Mouse (Mus musculus) ovary, adult 18-20 months (tissue): ENCODE measurements at regions not wholly inside any gene's neighbourhood (a gene's known extent, or its start where the extent isn't known, plus 50 kb on each side); places are given as distances from the start of the nearest gene placed in this dataset.
"Not testable (repeated sequence)": the region's sequence is repeated elsewhere in the genome, so short reads cannot be mapped to it uniquely, and the experiment has no call there.

ENCODE experiments used
- DNase-seq: peaks from one replicate; pipeline ENCODE4 v3.0.0; 2022; ENCODE audit warnings: low spot score, mixed read lengths

GRCm38 (mm10) chr4:3080385-3081125, 86.6 kb upstream of the Vmn1r2 start:
- no peak for DNase-seq

DNA sequence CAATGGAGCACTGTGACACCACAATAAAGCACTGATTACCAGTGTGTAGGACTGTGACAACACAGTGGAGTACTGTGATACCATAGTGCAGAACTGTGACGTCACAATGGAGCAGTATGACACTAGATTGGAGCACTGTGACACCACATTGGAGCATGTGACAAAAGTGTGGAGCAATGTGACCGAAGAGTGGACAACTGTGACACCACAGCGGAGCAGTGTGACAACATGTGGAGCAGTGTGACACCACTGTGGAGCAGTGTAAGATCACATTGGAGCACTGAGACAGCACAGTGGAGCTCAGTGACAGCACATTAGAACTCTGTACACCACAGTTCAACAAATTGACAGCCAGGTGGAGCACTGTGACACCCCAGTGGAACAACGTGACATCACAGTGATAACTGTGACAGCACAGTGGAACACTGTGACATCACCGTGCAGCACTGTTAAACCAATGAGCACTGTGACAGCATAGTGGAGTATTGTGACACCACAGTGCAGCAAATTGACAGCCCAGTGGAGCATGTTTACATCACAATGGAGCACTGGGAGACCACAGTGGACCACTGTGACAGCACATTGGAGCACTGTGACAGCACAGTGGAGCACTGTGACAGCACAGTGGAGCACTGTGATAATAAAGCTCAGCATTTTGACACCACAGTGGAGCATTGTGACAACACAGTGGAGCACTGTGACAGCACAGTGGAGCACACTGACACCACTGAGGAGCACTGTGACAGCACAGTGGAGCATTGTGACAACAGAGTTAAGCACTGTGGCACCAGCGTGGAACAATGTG, 85.8 kb upstream of the Vmn1r2 start:
- DNase-seq = no peak

DNA sequence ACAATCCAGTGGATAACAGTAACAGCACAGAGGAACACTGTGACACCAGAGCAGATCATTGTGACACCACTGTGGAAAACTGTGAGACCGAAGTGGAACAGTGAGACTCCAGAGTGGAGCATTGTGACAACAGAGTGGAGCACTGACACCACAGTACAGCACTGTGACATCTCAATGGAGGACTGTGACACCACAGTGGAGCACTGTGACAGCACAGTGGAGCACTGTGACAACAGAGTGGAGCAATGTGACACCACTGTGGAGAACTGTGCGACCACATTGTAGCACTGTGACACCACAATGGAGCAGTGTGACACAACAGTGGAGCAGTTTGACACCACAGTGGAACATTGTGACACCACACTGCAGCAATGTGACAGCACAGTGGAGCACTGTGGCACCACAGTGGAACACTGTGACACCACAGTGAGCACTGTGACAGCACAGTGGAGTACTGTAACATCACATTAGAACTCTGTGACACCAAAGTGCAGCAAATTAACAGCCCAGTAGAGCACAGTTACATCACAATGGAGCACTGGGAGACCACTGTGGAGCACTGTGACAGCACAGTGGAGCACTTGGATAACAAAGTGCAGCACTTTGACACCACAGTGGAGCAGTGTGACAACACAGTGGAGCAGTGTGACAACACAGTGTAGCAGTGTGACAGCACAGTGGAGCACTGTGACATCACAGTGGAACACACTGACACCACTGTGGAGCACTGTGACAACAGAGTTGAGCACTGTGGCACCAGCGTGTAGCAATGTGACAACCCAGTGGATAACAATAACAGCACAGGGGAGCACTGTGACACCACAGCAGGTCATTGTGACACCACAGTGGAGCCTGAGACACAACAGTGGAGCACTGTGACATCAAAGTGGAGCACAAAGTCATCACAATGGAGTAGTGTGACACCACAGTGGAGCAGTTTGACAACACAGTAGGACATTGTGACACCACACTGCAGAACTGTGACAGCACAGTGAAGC, 84.9 kb upstream of the Vmn1r2 start:
- no peak for DNase-seq

- DNase-seq = peak; percentile 6
Measured at GRCm38 (mm10) chr4:3083161-3084020, 83.7 kb upstream of the Vmn1r2 start.

- no peak for DNase-seq
Measured at GRCm38 (mm10) chr4:3084021-3084545, 83.0 kb upstream of the Vmn1r2 start.

- no peak for DNase-seq
Measured at GRCm38 (mm10) chr4:3085456-3086448, 81.4 kb upstream of the Vmn1r2 start.

DNA sequence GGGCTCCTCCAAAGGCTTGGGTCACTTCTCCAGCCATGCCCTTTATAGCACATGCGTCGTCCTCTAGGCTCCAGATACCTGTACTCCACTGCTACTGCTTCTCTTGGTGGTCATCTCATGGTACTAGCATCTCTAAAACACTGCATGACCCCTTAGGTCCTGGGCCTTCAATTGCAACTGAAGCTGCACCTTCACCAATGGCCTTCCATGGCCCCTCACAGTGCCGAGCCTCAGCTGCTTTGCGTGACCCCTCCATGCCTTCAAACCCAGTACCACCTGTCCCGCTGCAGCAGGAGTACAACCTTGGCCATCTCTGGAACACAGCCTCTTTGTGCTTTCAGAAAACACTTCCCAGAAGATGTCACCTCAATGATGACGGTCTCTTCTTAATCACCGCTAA, 79.5 kb upstream of the Vmn1r2 start:
- not testable (repeated sequence) for DNase-seq

GRCm38 (mm10) chr4:3089567-3090377, 77.3 kb upstream of the Vmn1r2 start:
- DNase-seq = no peak

GRCm38 (mm10) chr4:3090378-3090735, 76.8 kb upstream of the Vmn1r2 start:
- DNase-seq = no peak

- DNase-seq = no peak
Measured at GRCm38 (mm10) chr4:3090742-3091141, 76.4 kb upstream of the Vmn1r2 start.
